Mouse (Mus musculus): ENCODE measurements at regions not wholly inside any gene's neighbourhood (a gene's known extent, or its start where the extent isn't known, plus 50 kb on each side); places are given as distances from the start of the nearest gene placed in this dataset.

DNA sequence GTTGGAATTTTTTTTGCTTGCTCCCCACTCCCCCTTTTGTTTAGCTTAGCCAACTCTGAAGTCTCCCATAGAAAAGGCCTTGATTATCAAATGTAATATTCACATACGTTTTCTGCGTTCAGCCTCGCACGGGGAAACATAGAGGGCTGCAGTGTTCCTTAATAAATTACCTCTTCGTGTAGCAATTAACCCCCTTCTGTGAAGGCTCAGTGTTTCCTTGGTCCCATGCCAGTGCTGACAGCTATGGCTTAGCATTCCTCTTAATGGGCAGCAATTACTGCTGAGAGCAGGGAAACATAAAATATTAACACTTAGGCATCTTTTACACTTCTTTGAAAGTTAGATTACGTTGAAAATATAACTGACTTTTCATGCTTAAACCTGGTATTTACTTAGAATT lies 282.9 kb downstream of the Lyplal1 start:
- DNase-seq (ENCODE audit: low spot score) = no peak

DNA sequence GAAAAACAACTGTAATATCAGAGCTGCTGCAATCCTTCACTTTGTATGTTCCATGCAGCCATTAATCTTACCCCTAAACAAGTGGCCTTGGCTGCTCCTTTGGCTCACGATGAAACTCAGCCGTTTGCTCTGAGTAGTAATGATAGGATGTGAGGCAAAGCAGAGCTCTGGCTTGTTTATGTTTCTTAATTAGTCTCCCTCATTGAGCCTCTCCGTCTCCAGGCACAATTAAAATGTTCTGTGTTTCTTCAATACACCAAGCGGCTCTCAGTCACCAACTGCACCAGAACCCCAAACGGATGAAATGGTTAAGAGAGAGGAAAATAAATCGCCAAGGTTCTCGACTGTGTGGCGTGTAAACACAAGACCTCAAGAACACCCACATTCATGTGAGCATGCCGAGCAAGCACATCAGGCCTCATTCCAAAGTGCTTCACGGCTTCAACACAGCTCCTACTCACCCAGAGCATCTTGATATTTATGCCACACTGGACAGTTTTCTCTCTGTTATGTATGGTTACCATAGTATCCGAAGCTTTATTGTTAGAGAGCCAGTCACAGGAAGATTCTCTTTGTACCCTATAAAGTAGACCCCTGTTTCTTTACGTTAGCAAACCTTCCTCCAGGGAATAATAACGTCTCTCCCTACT lies 280.4 kb downstream of the Lyplal1 start:
- no peak for DNase-seq (ENCODE audit: low spot score)

DNA sequence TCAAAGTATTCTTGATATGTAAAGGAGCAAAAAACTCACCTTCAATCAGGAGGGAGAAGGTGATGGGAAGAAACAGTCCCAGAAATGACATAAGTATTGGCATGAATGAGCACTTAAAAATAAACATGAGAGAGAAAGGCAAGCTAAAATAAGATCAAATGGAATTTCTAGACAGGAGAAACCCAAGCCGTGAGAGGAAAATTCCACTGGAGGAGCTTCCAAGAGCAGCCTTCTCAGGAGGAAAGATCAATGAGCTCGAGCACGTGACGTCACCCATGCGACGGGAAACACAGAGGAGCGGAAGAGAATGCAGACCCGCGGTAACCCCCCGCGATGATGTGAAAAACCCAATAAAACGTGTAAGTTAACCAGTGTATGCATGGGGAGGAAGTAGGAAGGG lies 274.6 kb downstream of the Lyplal1 start:
- no peak for DNase-seq (ENCODE audit: low spot score)

GRCm38 (mm10) chr1:185847161-185847560 lies 269.9 kb downstream of the Lyplal1 start:
- DNase-seq (ENCODE audit: low spot score) = no peak

GRCm38 (mm10) chr1:185850590-185850989 lies 266.5 kb downstream of the Lyplal1 start:
- DNase-seq (ENCODE audit: low spot score) = no peak

DNA sequence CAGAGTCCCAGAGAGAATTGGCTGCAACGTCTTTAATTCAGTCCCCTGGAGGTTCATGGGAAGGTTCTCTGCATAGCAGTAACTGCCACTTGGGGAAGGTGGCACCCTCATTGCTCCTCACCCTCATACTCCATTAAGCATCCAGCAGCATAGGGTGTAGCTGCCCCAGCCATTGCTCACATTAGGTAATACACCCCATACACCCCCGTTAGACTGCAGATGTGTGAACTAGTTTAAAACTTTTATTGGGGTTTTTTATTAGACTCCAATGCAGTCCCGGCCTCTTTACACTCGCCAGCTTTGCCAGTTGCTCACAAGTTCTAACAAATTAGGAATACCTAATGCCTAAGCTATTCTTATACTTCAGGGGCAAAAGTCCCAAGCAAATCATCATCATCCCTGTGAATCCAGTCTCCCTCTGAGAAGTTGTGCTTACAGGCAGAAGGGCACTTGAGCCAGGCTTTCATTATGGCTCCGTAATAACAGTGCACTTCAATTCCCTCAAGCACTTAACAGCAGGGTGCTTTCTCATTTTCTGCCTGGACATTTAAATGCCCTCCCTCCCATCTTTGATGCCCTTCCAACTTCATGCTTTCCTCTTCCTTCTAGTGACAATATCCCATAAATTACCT lies 265.7 kb downstream of the Lyplal1 start:
- DNase-seq (ENCODE audit: low spot score) = no peak

- no peak for DNase-seq (ENCODE audit: low spot score)
Measured at GRCm38 (mm10) chr1:185861692-185862091, 255.4 kb downstream of the Lyplal1 start.

DNA sequence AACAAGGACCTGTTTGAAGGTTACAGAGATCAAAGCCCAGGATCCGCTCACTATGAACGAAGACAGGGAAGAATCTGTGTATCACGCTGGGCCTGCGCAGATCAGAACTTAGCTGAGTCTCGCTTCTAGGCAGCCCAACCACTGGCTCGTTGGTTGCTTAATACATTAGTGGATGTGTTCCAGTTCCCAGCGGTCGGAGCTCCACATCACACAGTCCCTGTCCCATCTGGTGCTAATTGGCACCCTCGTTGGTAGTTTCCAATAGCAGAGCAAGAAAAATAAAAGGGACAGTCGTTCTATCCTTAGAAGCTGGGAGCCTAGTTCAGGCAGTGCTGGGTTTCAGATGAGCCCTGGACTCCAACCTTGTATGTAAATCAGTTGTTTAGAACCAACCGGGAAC lies 251.2 kb downstream of the Lyplal1 start:
- DNase-seq (ENCODE audit: low spot score) = no peak

GRCm38 (mm10) chr1:185866612-185867011 lies 250.5 kb downstream of the Lyplal1 start:
- no peak for DNase-seq (ENCODE audit: low spot score)

GRCm38 (mm10) chr1:185867018-185867417 lies 250.1 kb downstream of the Lyplal1 start:
- DNase-seq (ENCODE audit: low spot score) = no peak

GRCm38 (mm10) chr1:185868721-185869120 lies 248.4 kb downstream of the Lyplal1 start:
- DNase-seq (ENCODE audit: low spot score) = no peak

GRCm38 (mm10) chr1:185887031-185887430 lies 230.1 kb downstream of the Lyplal1 start:
- DNase-seq (ENCODE audit: low spot score) = no peak

GRCm38 (mm10) chr1:185891814-185892213 lies 225.3 kb downstream of the Lyplal1 start:
- DNase-seq (ENCODE audit: low spot score) = no peak

- DNase-seq (ENCODE audit: low spot score) = no peak
Measured at GRCm38 (mm10) chr1:185893421-185893820, 223.7 kb downstream of the Lyplal1 start.

GRCm38 (mm10) chr1:185898475-185898874 lies 218.6 kb downstream of the Lyplal1 start:
- DNase-seq (ENCODE audit: low spot score) = no peak

- DNase-seq (ENCODE audit: low spot score) = no peak
Measured at GRCm38 (mm10) chr1:185900316-185900715, 216.8 kb downstream of the Lyplal1 start.

DNA sequence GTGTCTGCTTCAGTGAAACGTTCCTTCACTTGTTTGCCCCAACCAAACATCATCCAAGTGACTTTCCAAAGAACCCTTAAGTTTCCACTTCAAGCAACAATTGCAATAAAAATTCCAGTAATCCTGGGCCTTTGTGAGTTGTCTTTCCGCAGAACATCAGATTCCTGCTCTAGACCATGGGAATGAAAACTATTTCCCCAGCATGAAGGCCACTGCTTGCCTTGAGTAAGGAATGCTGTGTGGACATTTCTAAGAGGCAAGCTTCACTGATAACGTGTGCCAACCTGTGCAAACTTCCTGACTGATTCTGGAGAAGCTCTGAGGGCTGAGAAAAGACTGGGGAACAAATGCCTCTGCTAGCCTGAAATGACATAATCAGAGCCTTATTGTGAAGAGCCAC lies 214.7 kb downstream of the Lyplal1 start:
- no peak for DNase-seq (ENCODE audit: low spot score)

GRCm38 (mm10) chr1:185905666-185906065 lies 211.4 kb downstream of the Lyplal1 start:
- DNase-seq (ENCODE audit: low spot score) = no peak

- DNase-seq (ENCODE audit: low spot score) = no peak
Measured at GRCm38 (mm10) chr1:185915579-185915978, 201.5 kb downstream of the Lyplal1 start.

GRCm38 (mm10) chr1:185918663-185919062 lies 198.4 kb downstream of the Lyplal1 start:
- DNase-seq (ENCODE audit: low spot score) = no peak

GRCm38 (mm10) chr1:185923723-185924122 lies 193.4 kb downstream of the Lyplal1 start:
- DNase-seq (ENCODE audit: low spot score) = no peak

DNA sequence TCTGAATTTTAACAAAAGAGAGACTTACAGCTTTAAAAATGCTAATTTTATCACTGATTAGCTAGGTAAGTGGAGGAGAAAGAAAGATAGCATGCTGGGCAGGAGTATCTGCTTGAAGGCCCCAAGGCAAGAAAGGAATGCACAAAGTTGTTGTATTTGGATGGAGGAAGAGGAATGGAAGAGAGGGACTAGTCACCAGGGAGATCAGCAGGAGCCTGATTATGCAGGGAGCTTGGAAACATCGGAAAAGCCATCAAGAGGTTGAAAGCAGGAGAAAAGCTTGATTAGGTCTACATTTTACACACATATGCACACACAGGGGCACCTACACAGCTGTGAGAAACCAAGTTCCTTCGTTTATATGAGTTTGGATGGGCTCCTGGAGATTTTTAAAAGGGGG lies 188.1 kb downstream of the Lyplal1 start:
- DNase-seq (ENCODE audit: low spot score) = no peak

DNA sequence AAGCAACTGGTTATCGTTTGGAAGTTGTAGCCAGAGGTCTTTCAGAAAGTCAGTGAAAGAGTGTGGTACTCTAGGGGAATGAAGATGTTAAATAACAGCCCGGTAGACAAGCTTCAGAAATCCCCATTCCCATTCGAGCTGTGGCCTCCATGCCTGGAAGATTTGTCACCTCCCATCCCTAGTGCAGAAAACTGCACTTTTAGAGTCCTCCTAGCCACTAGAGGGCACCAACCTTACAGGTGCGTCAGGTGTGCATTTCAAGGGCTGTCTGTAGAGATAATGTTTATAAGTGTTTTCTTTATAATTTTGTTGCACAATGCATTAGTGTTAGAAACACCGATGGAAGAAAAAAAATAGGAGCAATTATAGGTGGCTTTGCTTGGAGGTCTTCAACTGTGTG lies 187.3 kb downstream of the Lyplal1 start:
- DNase-seq (ENCODE audit: low spot score) = no peak

All from thymus, postnatal 0 days (tissue).